Mouse (Mus musculus) ES-Bruce4 (cell line): Measurements from ENCODE around the gene Ldb3. TPM values are rescaled to one million over a fixed set of nuclear protein-coding genes. Genes with fewer than 3 reads are reported as not detected.

Experiments used
- H3K27ac ChIP-seq: 2 replicates; pipeline ENCODE4 v1.5.1; 2012; ENCODE audit warnings: low read length, inconsistent platforms; ENCODE audit not compliant: insufficient read depth
- H3K27me3 ChIP-seq: 2 replicates; pipeline ENCODE4 v1.6.1; 2012; ENCODE audit warnings: mild to moderate bottlenecking, low read length, inconsistent platforms; ENCODE audit not compliant: control insufficient read depth, poor library complexity, insufficient read depth, severe bottlenecking
- H3K36me3 ChIP-seq: 2 replicates; pipeline ENCODE4 v1.6.1; 2012; ENCODE audit warnings: inconsistent platforms, mild to moderate bottlenecking, low read length, moderate library complexity; ENCODE audit not compliant: control insufficient read depth, poor library complexity, insufficient read depth, severe bottlenecking
- H3K4me1 ChIP-seq: one replicate; pipeline ENCODE4 v1.8.1; 2011; ENCODE audit warnings: low read length; ENCODE audit not compliant: control insufficient read depth, insufficient read depth
- H3K4me3 ChIP-seq: 2 replicates; pipeline ENCODE4 v1.5.1; 2011; ENCODE audit warnings: low read depth, mild to moderate bottlenecking, low read length
- H3K9ac ChIP-seq: 2 replicates; pipeline ENCODE4 v1.6.1; 2012; ENCODE audit warnings: low read depth, mild to moderate bottlenecking, inconsistent platforms; ENCODE audit not compliant: poor library complexity, severe bottlenecking
- H3K9me3 ChIP-seq: replicated peaks from 2 replicates; pipeline ENCODE4 v1.6.1; 2012; ENCODE audit warnings: mild to moderate bottlenecking, low read length, inconsistent platforms; ENCODE audit not compliant: control insufficient read depth, poor library complexity, insufficient read depth, severe bottlenecking
- CTCF ChIP-seq: IDR thresholded peaks from one replicate; pipeline ENCODE4 v1.8.1; 2011; ENCODE audit warnings: low read depth, low read length
- EP300 ChIP-seq: IDR thresholded peaks from 2 replicates; pipeline ENCODE4 v1.6.1; 2011; ENCODE audit warnings: low read depth, low read length; ENCODE audit not compliant: insufficient read depth
- POLR2A ChIP-seq: IDR thresholded peaks from one replicate; pipeline ENCODE4 v1.8.1; 2011; ENCODE audit warnings: low read length; ENCODE audit not compliant: insufficient read depth
- polyA plus RNA-seq: library from polyadenylated mRNA; stranded (reverse); fragments of >200 nt; gene quantifications from 2 replicates; pipeline ENCODE4 v1.2.4, GENCODE M21; 2011; ENCODE audit warnings: low read depth; ENCODE audit not compliant: missing spikeins, insufficient read depth, insufficient read length

Ldb3 gene
- polyA plus RNA-seq, 1 experiment, result 4.0 TPM

GRCm38 (mm10) chr14:34508187-34508840, 80.2 kb downstream of the Ldb3 start:
- Histone ChIP-seq H3K36me3 (no peaks in the 10 kb centered on the region), H3K4me3 (no peak overlapping the region), H3K9me3 (peaks cover 7% of the 10 kb centered on the region), H3K4me1 (no peaks in the 10 kb centered on the region), H3K9ac (no peak overlapping the region), H3K27ac (no peak overlapping the region), H3K27me3 (no peaks in the 10 kb centered on the region)
- TF ChIP-seq POLR2A (no peak), CTCF (no peak), EP300 (no peak)

GRCm38 (mm10) chr14:34505309-34505708, 83.2 kb downstream of the Ldb3 start:
- Histone ChIP-seq H3K9ac (no peak overlapping the region), H3K4me3 (no peak overlapping the region), H3K9me3 (no peaks in the 10 kb centered on the region), H3K27me3 (no peaks in the 10 kb centered on the region), H3K4me1 (no peaks in the 10 kb centered on the region), H3K27ac (no peak overlapping the region), H3K36me3 (no peaks in the 10 kb centered on the region)
- TF ChIP-seq EP300 (no peak), POLR2A (no peak), CTCF (no peak)

- Histone ChIP-seq H3K9ac (no peak overlapping the region), H3K36me3 (no peaks in the 10 kb centered on the region), H3K4me1 (no peaks in the 10 kb centered on the region)
Measured at GRCm38 (mm10) chr14:34504377-34504776, 84.1 kb downstream of the Ldb3 start.

GRCm38 (mm10) chr14:34503759-34504158, 84.7 kb downstream of the Ldb3 start:
- H3K27me3 ChIP-seq, result no peaks in the 10 kb centered on the region
- peak overlapping the region; percentile 98 for H3K9ac ChIP-seq
- H3K36me3 ChIP-seq, result no peaks in the 10 kb centered on the region
- no peak overlapping the region for H3K27ac ChIP-seq
- H3K4me1 ChIP-seq, result no peaks in the 10 kb centered on the region
- TF ChIP-seq POLR2A (no peak), CTCF (no peak), EP300 (no peak)
- no peak overlapping the region for H3K4me3 ChIP-seq
- no peaks in the 10 kb centered on the region for H3K9me3 ChIP-seq

More at GRCm38 (mm10) chr14:34504377-34504776, 84.1 kb downstream of the Ldb3 start:
- Histone ChIP-seq H3K27me3 (no peaks in the 10 kb centered on the region), H3K4me3 (no peak overlapping the region), H3K9me3 (no peaks in the 10 kb centered on the region), H3K27ac (no peak overlapping the region)
- TF ChIP-seq CTCF (no peak), EP300 (no peak), POLR2A (no peak)

GRCm38 (mm10) chr14:34503325-34503647, 85.2 kb downstream of the Ldb3 start, which contains the start of gene Bmpr1a:
Bmpr1a (minus strand) TSS chr14:34503341.
- TF ChIP-seq CTCF, result no peak
- TF ChIP-seq POLR2A, result no peak
- TF ChIP-seq EP300, result no peak
- H3K27me3 ChIP-seq, result no peaks in the 10 kb centered on the region
- H3K4me3 ChIP-seq, result peak within 1 kb of the TSS; percentile 98
- no peaks in the 10 kb centered on the region for H3K9me3 ChIP-seq
- H3K4me1 ChIP-seq, result no peaks in the 10 kb centered on the region
- no peaks in the 10 kb centered on the region for H3K36me3 ChIP-seq
- peak within 1 kb of the TSS; percentile 98 for H3K9ac ChIP-seq
- H3K27ac ChIP-seq, result peak within 1 kb of the TSS; percentile 57; the same call in 1 of the 2 replicates

- no peak for TF ChIP-seq POLR2A
- TF ChIP-seq EP300, result 0 out of 2 replicates have a peak, but pooled peaks have one; percentile 9
- Histone ChIP-seq H3K27me3 (no peaks in the 10 kb centered on the region), H3K9me3 (no peaks in the 10 kb centered on the region), H3K9ac (peak overlapping the region; percentile 98), H3K36me3 (no peaks in the 10 kb centered on the region), H3K4me3 (peak overlapping the region; percentile 98), H3K4me1 (no peaks in the 10 kb centered on the region), H3K27ac (peak overlapping the region; percentile 45; the same call in 1 of the 2 replicates)
Measured at GRCm38 (mm10) chr14:34502475-34503324, 85.8 kb downstream of the Ldb3 start.
